Mouse (Mus musculus) heart, embryonic 13.5 days (tissue): ENCODE data around the gene Etv6. TPM values are rescaled to one million over a fixed set of nuclear protein-coding genes. Genes with fewer than 3 reads are reported as not detected.

ENCODE experiments used
- ATAC-seq: fragments of 200-750 bp; cut with Nextera tagmentation; 2 replicates; pipeline ENCODE4 v1.8.0; 2017; ENCODE audit warnings: moderate TSS enrichment; ENCODE audit not compliant: insufficient number of reproducible peaks, low FRiP score, low TSS enrichment; ENCODE audit errors: extremely low read depth
- H3K27ac ChIP-seq: fragments of 300-500 bp; sonication (generic); replicated peaks from 2 replicates; pipeline ENCODE4 v1.5.1; 2015; ENCODE audit warnings: moderate library complexity, mild to moderate bottlenecking, inconsistent platforms
- H3K27me3 ChIP-seq: fragments of 300-500 bp; sonication (generic); replicated peaks from 2 replicates; pipeline ENCODE4 v1.6.1; 2015; ENCODE audit warnings: mild to moderate bottlenecking, inconsistent platforms
- H3K36me3 ChIP-seq: fragments of 300-500 bp; sonication (generic); 2 replicates; pipeline ENCODE4 v1.6.1; 2015; ENCODE audit warnings: mild to moderate bottlenecking, inconsistent platforms
- H3K4me1 ChIP-seq: fragments of 300-500 bp; sonication (generic); 2 replicates; pipeline ENCODE4 v1.6.1; 2015; ENCODE audit warnings: inconsistent platforms
- H3K4me2 ChIP-seq: fragments of 300-500 bp; sonication (generic); 2 replicates; pipeline ENCODE4 v1.6.1; 2015; ENCODE audit warnings: inconsistent platforms, mild to moderate bottlenecking, moderate library complexity
- H3K4me3 ChIP-seq: fragments of 300-500 bp; sonication (generic); 2 replicates; pipeline ENCODE4 v1.5.1; 2015; ENCODE audit warnings: moderate library complexity, mild to moderate bottlenecking, inconsistent platforms
- H3K9ac ChIP-seq: fragments of 300-500 bp; sonication (generic); 2 replicates; pipeline ENCODE4 v1.6.1; 2015; ENCODE audit warnings: inconsistent platforms, mild to moderate bottlenecking, moderate library complexity
- H3K9me3 ChIP-seq: fragments of 300-500 bp; sonication (generic); 2 replicates; pipeline ENCODE4 v1.6.1; 2016; ENCODE audit warnings: inconsistent platforms
- WGBS: fragments of 180-500 bp; shearing (Covaris S2); methylation state at CpG from one replicate; pipeline ENCODE4 v1.1.7; 2015; ENCODE audit warnings: mixed read lengths; 5-methylcytosine and 5-hydroxymethylcytosine counted together
- polyA plus RNA-seq: library from polyadenylated mRNA; unstranded; fragments of >200 nt; fragmentation: Nextera tagmentation; extraction: Ambion mirVana; gene quantifications from 2 replicates; pipeline ENCODE4 v1.2.1, GENCODE M21; 2015

The Etv6 gene
- polyA plus RNA-seq, 1 experiment from 2014 or later: 12.8 TPM

GRCm38 (mm10) chr6:134236311-134236710 lies 200.8 kb downstream of the Etv6 start:
- H3K4me3 ChIP-seq: no peak overlapping the region
- 64% methylated on average over 4 of the region's 4 CpGs for WGBS
- peaks cover 58% of the 10 kb centered on the region for H3K36me3 ChIP-seq
- no peak overlapping the region for H3K4me2 ChIP-seq
- no peak for ATAC-seq
- H3K27ac ChIP-seq: no peak overlapping the region
- no peaks in the 10 kb centered on the region for H3K27me3 ChIP-seq
- H3K9ac ChIP-seq: no peak overlapping the region
- H3K4me1 ChIP-seq: peaks cover 53% of the 10 kb centered on the region
- 0 out of 2 replicates have a peak, but pooled peaks cover 4% of the 10 kb centered on the region for H3K9me3 ChIP-seq

GRCm38 (mm10) chr6:134238455-134238854 lies 203.0 kb downstream of the Etv6 start:
- Histone ChIP-seq H3K27ac (peak overlapping the region; percentile 71), H3K4me2 (no peak overlapping the region), H3K9ac (no peak overlapping the region), H3K4me3 (no peak overlapping the region), H3K4me1 (peaks cover 61% of the 10 kb centered on the region), H3K9me3 (0 out of 2 replicates have a peak, but pooled peaks cover 4% of the 10 kb centered on the region), H3K36me3 (peaks cover 55% of the 10 kb centered on the region), H3K27me3 (no peaks in the 10 kb centered on the region)
- WGBS: 46% methylated on average over 9 of the region's 9 CpGs
- ATAC-seq: no peak

- ATAC-seq: no peak
- Histone ChIP-seq H3K4me2 (no peak overlapping the region), H3K36me3 (peaks cover 44% of the 10 kb centered on the region), H3K27me3 (no peaks in the 10 kb centered on the region), H3K4me1 (peaks cover 51% of the 10 kb centered on the region), H3K9ac (no peak overlapping the region), H3K9me3 (0 out of 2 replicates have a peak, but pooled peaks cover 4% of the 10 kb centered on the region), H3K27ac (no peak overlapping the region), H3K4me3 (no peak overlapping the region)
- WGBS: 88% methylated on average over 4 of the region's 4 CpGs
These were observed 205.5 kb downstream of the Etv6 start for GRCm38 (mm10) chr6:134240988-134241387.

- Histone ChIP-seq H3K9ac (peak overlapping the region; percentile 33; the same call in 1 of the 2 replicates), H3K36me3 (peaks cover 37% of the 10 kb centered on the region), H3K4me3 (no peak overlapping the region), H3K4me2 (peak overlapping the region; percentile 14; the same call in 1 of the 2 replicates), H3K4me1 (peaks cover 56% of the 10 kb centered on the region), H3K27me3 (no peaks in the 10 kb centered on the region), H3K9me3 (0 out of 2 replicates have a peak, but pooled peaks cover 4% of the 10 kb centered on the region), H3K27ac (peak overlapping the region; percentile 75)
- ATAC-seq: no peak
- 21% methylated on average over 3 of the region's 3 CpGs for WGBS
These were observed 207.6 kb downstream of the Etv6 start for GRCm38 (mm10) chr6:134243119-134243518.

GRCm38 (mm10) chr6:134243546-134243945 lies 208.0 kb downstream of the Etv6 start:
- WGBS: 55% methylated on average over 4 of the region's 4 CpGs
- H3K36me3 ChIP-seq: peaks cover 41% of the 10 kb centered on the region
- no peak overlapping the region for H3K4me3 ChIP-seq
- no peaks in the 10 kb centered on the region for H3K27me3 ChIP-seq
- H3K9me3 ChIP-seq: 0 out of 2 replicates have a peak, but pooled peaks cover 4% of the 10 kb centered on the region
- H3K4me2 ChIP-seq: no peak overlapping the region
- ATAC-seq: no peak
- peak overlapping the region; percentile 75 for H3K27ac ChIP-seq
- H3K4me1 ChIP-seq: peaks cover 54% of the 10 kb centered on the region
- peak overlapping the region; percentile 33; the same call in 1 of the 2 replicates for H3K9ac ChIP-seq

- 88% methylated on average over 4 of the region's 4 CpGs for WGBS
- Histone ChIP-seq H3K36me3 (peaks cover 44% of the 10 kb centered on the region), H3K4me3 (no peak overlapping the region), H3K9me3 (0 out of 2 replicates have a peak, but pooled peaks cover 4% of the 10 kb centered on the region), H3K27ac (no peak overlapping the region; the same call in 1 of the 2 replicates), H3K9ac (no peak overlapping the region), H3K4me1 (peaks cover 49% of the 10 kb centered on the region), H3K4me2 (no peak overlapping the region), H3K27me3 (no peaks in the 10 kb centered on the region)
- no peak for ATAC-seq
These were observed 208.6 kb downstream of the Etv6 start for GRCm38 (mm10) chr6:134244071-134244470.

- 15% methylated on average over 2 of the region's 2 CpGs for WGBS
- no peak overlapping the region for H3K4me3 ChIP-seq
- H3K27ac ChIP-seq: peak overlapping the region; percentile 75
- no peaks in the 10 kb centered on the region for H3K27me3 ChIP-seq
- ATAC-seq: no peak
- H3K9me3 ChIP-seq: no peaks in the 10 kb centered on the region
- H3K9ac ChIP-seq: peak overlapping the region; percentile 33; the same call in 1 of the 2 replicates
- peaks cover 42% of the 10 kb centered on the region for H3K36me3 ChIP-seq
- H3K4me1 ChIP-seq: peaks cover 49% of the 10 kb centered on the region
- H3K4me2 ChIP-seq: no peak overlapping the region
These were observed 210.6 kb downstream of the Etv6 start for GRCm38 (mm10) chr6:134246109-134246508.

- Histone ChIP-seq H3K4me2 (no peak overlapping the region), H3K4me1 (peaks cover 49% of the 10 kb centered on the region), H3K27ac (no peak overlapping the region), H3K27me3 (no peaks in the 10 kb centered on the region), H3K9me3 (no peaks in the 10 kb centered on the region), H3K4me3 (no peak overlapping the region), H3K36me3 (peaks cover 42% of the 10 kb centered on the region), H3K9ac (no peak overlapping the region)
- WGBS: 87% methylated on average over 9 of the region's 9 CpGs
- no peak for ATAC-seq
These were observed 211.8 kb downstream of the Etv6 start for GRCm38 (mm10) chr6:134247324-134247723.

- Histone ChIP-seq H3K27me3 (no peaks in the 10 kb centered on the region), H3K4me1 (peaks cover 35% of the 10 kb centered on the region), H3K27ac (no peak overlapping the region), H3K9me3 (no peaks in the 10 kb centered on the region), H3K4me3 (no peak overlapping the region), H3K36me3 (peaks cover 50% of the 10 kb centered on the region), H3K4me2 (no peak overlapping the region), H3K9ac (no peak overlapping the region)
- 83% methylated on average over 19 of the region's 19 CpGs for WGBS
- ATAC-seq: no peak
These were observed 213.2 kb downstream of the Etv6 start for GRCm38 (mm10) chr6:134248720-134249119.

- WGBS: 52% methylated on average over 5 of the region's 5 CpGs
- Histone ChIP-seq H3K4me2 (no peak overlapping the region), H3K36me3 (peaks cover 56% of the 10 kb centered on the region), H3K9me3 (no peaks in the 10 kb centered on the region), H3K9ac (no peak overlapping the region), H3K27ac (no peak overlapping the region), H3K4me1 (peaks cover 38% of the 10 kb centered on the region), H3K4me3 (no peak overlapping the region), H3K27me3 (no peaks in the 10 kb centered on the region)
- no peak for ATAC-seq
These were observed 215.3 kb downstream of the Etv6 start for GRCm38 (mm10) chr6:134250764-134251163.

GRCm38 (mm10) chr6:134251364-134251763 lies 215.9 kb downstream of the Etv6 start:
- no peaks in the 10 kb centered on the region for H3K27me3 ChIP-seq
- H3K9ac ChIP-seq: no peak overlapping the region
- no peak overlapping the region for H3K4me2 ChIP-seq
- H3K9me3 ChIP-seq: no peaks in the 10 kb centered on the region
- H3K4me1 ChIP-seq: peaks cover 38% of the 10 kb centered on the region
- peaks cover 56% of the 10 kb centered on the region for H3K36me3 ChIP-seq
- 89% methylated on average over 8 of the region's 8 CpGs for WGBS
- no peak for ATAC-seq
- no peak overlapping the region for H3K4me3 ChIP-seq
- no peak overlapping the region for H3K27ac ChIP-seq

- no peak for ATAC-seq
- peaks cover 56% of the 10 kb centered on the region for H3K36me3 ChIP-seq
These were observed 216.7 kb downstream of the Etv6 start for GRCm38 (mm10) chr6:134252081-134252755.

More at GRCm38 (mm10) chr6:134252081-134252755, 216.7 kb downstream of the Etv6 start:
- WGBS: 84% methylated on average over 8 of the region's 8 CpGs
- H3K4me2 ChIP-seq: no peak overlapping the region
- no peak overlapping the region for H3K27ac ChIP-seq
- no peaks in the 10 kb centered on the region for H3K27me3 ChIP-seq
- no peak overlapping the region for H3K4me3 ChIP-seq
- H3K9ac ChIP-seq: no peak overlapping the region
- no peaks in the 10 kb centered on the region for H3K9me3 ChIP-seq
- peaks cover 36% of the 10 kb centered on the region for H3K4me1 ChIP-seq
